Mouse (Mus musculus): ENCODE results near the gene Sulf2.

DNA sequence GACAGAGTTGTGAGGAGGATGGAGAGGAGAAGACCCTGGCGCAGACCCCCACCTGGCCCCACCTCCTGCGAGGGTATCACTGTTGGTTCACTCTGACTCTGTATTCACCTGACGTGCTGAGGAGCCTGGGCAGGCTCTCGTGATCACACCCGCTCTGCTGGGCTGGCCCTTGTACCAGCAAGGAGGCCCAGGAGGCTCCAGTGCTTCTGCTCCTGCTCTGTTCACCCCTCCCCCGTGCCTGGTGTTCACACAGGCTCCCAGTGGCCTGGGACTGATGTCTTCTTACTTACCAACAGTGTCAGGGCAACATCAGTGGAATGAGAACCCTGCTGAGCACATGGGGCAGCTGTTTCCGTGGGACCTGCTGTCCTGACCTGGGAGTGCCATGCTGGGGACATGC lies 42.5 kb upstream of the Sulf2 start:
- TF ChIP-seq POLR2A (IDR thresholded peaks at IDR 0.05; ENCODE audit: low read depth, low read length) (no peak), CTCF (conservative IDR thresholded peaks at IDR 0.05; ENCODE audit: insufficient read depth, insufficient read length, low read depth, low read length) (no peak)
